9 mouse cellular contexts compared by ENCODE assay signal in the genomic region with DNA sequence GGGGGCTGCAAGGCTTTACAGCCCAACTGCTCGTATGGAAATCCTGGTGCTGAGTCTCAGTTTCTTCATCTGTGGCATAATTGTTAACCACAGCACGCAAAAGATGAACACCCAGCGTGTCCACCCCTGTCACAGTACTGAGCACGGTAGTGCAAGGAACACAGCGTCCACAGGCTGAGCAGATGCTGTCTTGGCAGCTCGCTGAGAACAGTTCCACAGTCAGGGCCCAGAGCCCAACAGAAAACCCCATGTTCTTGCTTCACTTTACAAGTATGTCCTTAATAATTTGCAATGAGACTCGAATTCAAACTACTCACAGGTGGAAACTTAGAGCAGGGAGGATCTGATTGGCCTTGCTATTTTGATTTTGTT. TPM values are rescaled to one million over a fixed set of nuclear protein-coding genes. Genes with fewer than 3 reads are reported as not detected.
A peak's percentile ranks its signal among the peaks of the same experiment; 100 is the strongest.
DNase-seq lines count a peak whose midpoint lies in the region; ATAC-seq lines count a peak whose summit lies in the region.
"Had no signal": no experiment of that assay in that cellular context is flagged by ENCODE, and none has a peak within 500 bp of the region (broad histone marks: within the 10 kb centered on the region; RNA-seq: fewer than 3 reads in every experiment).

No protein-coding gene starts in this region.

- peak; percentile 18 to 28 for DNase-seq in left cerebral cortex, postnatal 14 days (ENCODE audit: low spot score in 2 of 2)
- DNase-seq in left cerebral cortex, postnatal 10 days (ENCODE audit: extremely low spot score in 1 of 2, low spot score in 2 of 2) = no peak
- DNase-seq in heart, adult 11 months = peak; percentile 98
- no peak for DNase-seq in left cerebral cortex, postnatal 36 days (ENCODE audit: low spot score in 2 of 2)
- no peak for DNase-seq in left cerebral cortex, adult 18-20 months (ENCODE audit: low spot score in 2 of 2)

- H3K4me3 ChIP-seq in intestine, embryonic 16.5 days (ENCODE audit: low read length) = peak overlapping the region; percentile 61
- peak overlapping the region; percentile 51 for H3K4me3 ChIP-seq in midbrain, embryonic 15.5 days

- no peak for ATAC-seq in intestine, embryonic 16.5 days
- ATAC-seq in midbrain, embryonic 15.5 days (replicated peaks) = no peak
- ATAC-seq in erythroid progenitor cell, adult 5-6 weeks (replicated peaks; ENCODE audit: low FRiP score, poor library complexity, severe bottlenecking) = no peak

- WGBS in intestine, embryonic 16.5 days = 56% methylated on average over 7 of the region's 7 CpGs
- WGBS in midbrain, embryonic 15.5 days = 38% methylated on average over 7 of the region's 7 CpGs

- peaks cover 11% of the 10 kb centered on the region; the same call in 1 of the 2 replicates for H3K4me1 ChIP-seq in intestine, embryonic 16.5 days (ENCODE audit: control insufficient read depth, insufficient read depth, low read length)
- H3K4me1 ChIP-seq in midbrain, embryonic 15.5 days = peaks cover 10% of the 10 kb centered on the region

- H3K9ac ChIP-seq in intestine, embryonic 16.5 days (ENCODE audit: low read depth, low read length) = peak overlapping the region; percentile 73
- H3K9ac ChIP-seq in midbrain, embryonic 15.5 days = peak overlapping the region; percentile 46; the same call in 1 of the 2 replicates

- H3K27me3 ChIP-seq in intestine, embryonic 16.5 days (replicated peaks; ENCODE audit: control insufficient read depth, insufficient read depth, low read length) = no peaks in the 10 kb centered on the region
- H3K27me3 ChIP-seq in midbrain, embryonic 15.5 days (replicated peaks) = peaks cover 22% of the 10 kb centered on the region

- H3K4me2 ChIP-seq in intestine, embryonic 16.5 days (ENCODE audit: low read depth, low read length) = peak overlapping the region; percentile 98
- peak overlapping the region; percentile 99 for H3K4me2 ChIP-seq in midbrain, embryonic 15.5 days

- no peak overlapping the region for H3K27ac ChIP-seq in intestine, embryonic 16.5 days (ENCODE audit: low read length)
- no peak overlapping the region for H3K27ac ChIP-seq in midbrain, embryonic 15.5 days

- intact Hi-C loops in left cerebral cortex, postnatal 14 days (cut with DNase I) = no loop called here
- intact Hi-C loops in left cerebral cortex, postnatal 10 days (cut with DNase I) = no loop called here
- intact Hi-C loops in left cerebral cortex, postnatal 36 days (cut with DNase I) = no loop called here

- no peaks in the 10 kb centered on the region for H3K36me3 ChIP-seq in intestine, embryonic 16.5 days (ENCODE audit: control insufficient read depth, insufficient read depth, low read length)
- H3K36me3 ChIP-seq in midbrain, embryonic 15.5 days (replicated peaks) = no peaks in the 10 kb centered on the region

- H3K9me3 ChIP-seq in intestine, embryonic 16.5 days (ENCODE audit: control insufficient read depth, low read length) = no peaks in the 10 kb centered on the region
- H3K9me3 ChIP-seq in midbrain, embryonic 15.5 days = no peaks in the 10 kb centered on the region

RNA-seq across cellular contexts. Expression of gene Adamts14, which starts 0.6 kb away (rescaled TPM):
- under 1 TPM; 0.66 to 0.70 TPM for total RNA-seq in left cerebral cortex, postnatal 14 days (2021)
- total RNA-seq in left cerebral cortex, postnatal 10 days (2021) = under 1 TPM; 0.73 to 0.75 TPM
- 0.75 TPM in 2 replicates for polyA plus RNA-seq in intestine, embryonic 16.5 days (2015; fragmentation: Nextera tagmentation; extraction: Ambion mirVana)
- 0.36 and 0.43 TPM in 2 replicates for polyA plus RNA-seq in midbrain, embryonic 15.5 days (2015; fragmentation: Nextera tagmentation; extraction: Ambion mirVana)
- under 1 TPM; 0.20 to 0.41 TPM for total RNA-seq in left cerebral cortex, postnatal 36 days (2021)
- under 1 TPM; 0.14 to 0.23 TPM for total RNA-seq in left cerebral cortex, adult 18-20 months (2021)
- 1.3 TPM in 1 of 2 replicates, not detected in the other for total RNA-seq in erythroid progenitor cell, adult 5-6 weeks (2015; ENCODE audit: low replicate concordance)
- 0.39 TPM in 1 of 2 replicates, not detected in the other for total RNA-seq in erythroid progenitor cell, adult 5-6 weeks (2017; ENCODE audit: low replicate concordance)
- total RNA-seq: MEL had no signal

RNA-seq across cellular contexts. Expression of gene Prf1, which starts 23.8 kb away (rescaled TPM):
- not detected for total RNA-seq in left cerebral cortex, postnatal 14 days (2021)
- total RNA-seq in left cerebral cortex, postnatal 10 days (2021) = not detected
- 0.06 TPM in 1 of 2 replicates, not detected in the other for polyA plus RNA-seq in intestine, embryonic 16.5 days (2015; fragmentation: Nextera tagmentation; extraction: Ambion mirVana)
- 0.06 TPM in 1 of 2 replicates, not detected in the other for polyA plus RNA-seq in midbrain, embryonic 15.5 days (2015; fragmentation: Nextera tagmentation; extraction: Ambion mirVana)
- total RNA-seq in left cerebral cortex, postnatal 36 days (2021) = not detected
- total RNA-seq in left cerebral cortex, adult 18-20 months (2021) = not detected
- total RNA-seq in erythroid progenitor cell, adult 5-6 weeks (2015; ENCODE audit: low replicate concordance) = not detected in 2 replicates
- not detected in 2 replicates for total RNA-seq in erythroid progenitor cell, adult 5-6 weeks (2017; ENCODE audit: low replicate concordance)
- total RNA-seq: MEL had no signal

Comparison
In these comparisons a context has a peak if more than half of its experiments do, and no peak if none do; other contexts are left out.
1. DNase-seq: peak in left cerebral cortex, postnatal 14 days (2 of 2) and heart, adult 11 months (single experiment); none in left cerebral cortex, postnatal 10 days (0 of 2), left cerebral cortex, postnatal 36 days (0 of 2) and left cerebral cortex, adult 18-20 months (0 of 2).